Mouse (Mus musculus) limb, embryonic 12.5 days (tissue): Measurements from ENCODE around the gene Arhgef10l. TPM values are rescaled to one million over a fixed set of nuclear protein-coding genes. Genes with fewer than 3 reads are reported as not detected.
"Not testable (repeated sequence)": the region's sequence is repeated elsewhere in the genome, so short reads cannot be mapped to it uniquely, and the experiment has no call there.

ENCODE experiments used
- ATAC-seq: fragments of 200-750 bp; cut with Nextera tagmentation; 2 replicates; pipeline ENCODE4 v1.8.0; 2017; ENCODE audit warnings: low read depth, moderate TSS enrichment; ENCODE audit not compliant: insufficient number of reproducible peaks, insufficient read depth, low FRiP score, low TSS enrichment
- H3K27ac ChIP-seq: fragments of 300-500 bp; sonication (generic); 2 replicates; pipeline ENCODE4 v1.5.1; 2016; ENCODE audit warnings: mild to moderate bottlenecking, moderate library complexity
- H3K27me3 ChIP-seq: fragments of 300-500 bp; sonication (generic); 2 replicates; pipeline ENCODE4 v1.6.1; 2016; ENCODE audit warnings: mild to moderate bottlenecking, moderate library complexity
- H3K36me3 ChIP-seq: fragments of 300-500 bp; sonication (generic); 2 replicates; pipeline ENCODE4 v1.6.1; 2016; ENCODE audit warnings: mild to moderate bottlenecking, moderate library complexity
- H3K4me1 ChIP-seq: fragments of 300-500 bp; sonication (generic); replicated peaks from 2 replicates; pipeline ENCODE4 v1.6.1; 2016
- H3K4me2 ChIP-seq: fragments of 300-500 bp; sonication (generic); 2 replicates; pipeline ENCODE4 v1.6.1; 2016; ENCODE audit warnings: mild to moderate bottlenecking, moderate library complexity
- H3K4me3 ChIP-seq: fragments of 300-500 bp; sonication (generic); replicated peaks from 2 replicates; pipeline ENCODE4 v1.5.1; 2016; ENCODE audit warnings: mild to moderate bottlenecking
- H3K9ac ChIP-seq: fragments of 300-500 bp; sonication (generic); replicated peaks from 2 replicates; pipeline ENCODE4 v1.6.1; 2016; ENCODE audit warnings: mild to moderate bottlenecking, moderate library complexity
- H3K9me3 ChIP-seq: fragments of 300-500 bp; sonication (generic); 2 replicates; pipeline ENCODE4 v1.6.1; 2016; ENCODE audit warnings: mild to moderate bottlenecking, moderate library complexity
- WGBS: fragments of 180-500 bp; shearing (Covaris S2); methylation state at CpG from one replicate; pipeline ENCODE4 v1.1.7; 2016; 5-methylcytosine and 5-hydroxymethylcytosine counted together
- polyA plus RNA-seq: library from polyadenylated mRNA; unstranded; fragments of >200 nt; fragmentation: Nextera tagmentation; extraction: Ambion mirVana; gene quantifications from 2 replicates; pipeline ENCODE4 v1.2.1, GENCODE M21; 2016

Gene Arhgef10l
- polyA plus RNA-seq, 1 experiment from 2014 or later = 20.0 TPM

DNA sequence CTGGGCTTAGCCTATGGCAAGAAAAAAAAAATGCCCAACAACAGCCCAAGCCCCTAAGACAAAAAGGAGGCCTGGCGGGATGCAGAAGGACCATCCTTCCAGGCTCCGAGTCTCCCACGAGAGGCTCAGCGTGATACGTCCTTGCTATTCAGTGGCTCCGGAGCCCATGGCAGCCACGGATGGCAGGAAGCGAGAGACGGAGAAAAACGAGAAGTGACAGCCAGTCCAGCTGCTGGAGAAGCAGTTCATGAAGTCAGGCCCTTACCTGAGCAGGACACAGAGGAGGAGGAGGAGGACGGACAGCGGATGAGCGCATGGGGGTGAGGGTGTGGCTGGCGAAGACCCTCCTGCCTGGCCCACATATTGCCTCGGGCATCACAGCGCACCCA is 84.5 kb downstream of the Arhgef10l start:
- H3K4me1 ChIP-seq = no peaks in the 10 kb centered on the region
- H3K4me2 ChIP-seq = no peak overlapping the region
- peaks cover 79% of the 10 kb centered on the region for H3K36me3 ChIP-seq
- no peaks in the 10 kb centered on the region for H3K27me3 ChIP-seq
- no peak overlapping the region for H3K4me3 ChIP-seq
- WGBS = 89% methylated on average over 16 of the region's 16 CpGs
- ATAC-seq = no peak
- H3K27ac ChIP-seq = no peak overlapping the region
- H3K9ac ChIP-seq = no peak overlapping the region
- H3K9me3 ChIP-seq = no peaks in the 10 kb centered on the region

DNA sequence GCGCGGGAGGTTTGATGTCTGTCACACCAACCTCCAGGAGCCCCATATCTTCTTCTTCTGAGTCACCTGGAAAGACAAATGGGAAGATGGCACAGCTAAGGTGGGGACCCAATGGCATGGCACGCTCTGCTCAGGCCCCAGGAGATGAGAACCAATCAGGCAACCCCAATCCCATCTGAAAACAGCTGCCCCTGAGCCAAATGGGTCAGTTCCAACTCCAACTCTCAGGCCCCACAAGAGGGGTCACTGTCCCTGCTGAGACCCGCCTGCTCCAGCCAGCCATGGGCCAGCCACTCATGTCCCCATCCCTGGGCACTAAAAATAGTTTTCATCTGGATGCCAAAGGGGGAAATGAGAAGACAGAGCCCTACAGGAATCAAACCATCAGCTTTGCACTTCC is 84.9 kb downstream of the Arhgef10l start:
- no peak for ATAC-seq
- no peaks in the 10 kb centered on the region for H3K4me1 ChIP-seq
- H3K4me3 ChIP-seq = no peak overlapping the region
- H3K4me2 ChIP-seq = no peak overlapping the region
- H3K36me3 ChIP-seq = peaks cover 84% of the 10 kb centered on the region
- no peaks in the 10 kb centered on the region for H3K27me3 ChIP-seq
- no peak overlapping the region for H3K9ac ChIP-seq
- H3K9me3 ChIP-seq = no peaks in the 10 kb centered on the region
- WGBS = 89% methylated on average over 4 of the region's 4 CpGs
- H3K27ac ChIP-seq = no peak overlapping the region

DNA sequence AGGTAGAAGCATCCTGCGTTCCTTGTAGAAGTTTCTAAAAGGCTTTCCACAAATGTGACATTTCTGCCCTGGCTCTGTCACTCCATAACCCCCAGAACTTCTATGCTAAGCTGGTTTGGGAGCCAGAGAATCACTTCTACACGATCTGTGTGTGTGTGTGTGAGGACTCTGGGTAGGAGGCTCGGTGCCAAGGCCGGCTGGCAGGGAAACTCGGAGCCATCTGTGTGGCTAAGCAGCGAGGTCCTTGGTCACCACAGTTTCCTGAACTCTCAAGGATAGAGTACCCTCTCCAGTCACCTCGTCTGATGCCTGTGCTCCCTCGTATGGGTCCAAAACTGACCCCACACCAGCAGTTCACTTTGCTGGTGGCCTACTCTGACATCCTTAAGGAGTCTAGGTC is 86.2 kb downstream of the Arhgef10l start:
- H3K9ac ChIP-seq = no peak overlapping the region
- H3K4me2 ChIP-seq = no peak overlapping the region
- no peaks in the 10 kb centered on the region for H3K9me3 ChIP-seq
- H3K27ac ChIP-seq = no peak overlapping the region
- no peak overlapping the region for H3K4me3 ChIP-seq
- peaks cover 93% of the 10 kb centered on the region for H3K36me3 ChIP-seq
- 91% methylated on average over 8 of the region's 8 CpGs for WGBS
- no peak for ATAC-seq
- H3K27me3 ChIP-seq = no peaks in the 10 kb centered on the region
- H3K4me1 ChIP-seq = no peaks in the 10 kb centered on the region

GRCm38 (mm10) chr4:140579149-140579548 is 86.7 kb downstream of the Arhgef10l start:
- ATAC-seq = no peak
- Histone ChIP-seq H3K36me3 (peaks cover 94% of the 10 kb centered on the region), H3K9me3 (no peaks in the 10 kb centered on the region), H3K27me3 (no peaks in the 10 kb centered on the region), H3K4me1 (no peaks in the 10 kb centered on the region), H3K4me3 (no peak overlapping the region), H3K4me2 (no peak overlapping the region), H3K27ac (no peak overlapping the region), H3K9ac (no peak overlapping the region)
- WGBS = 97% methylated on average over 13 of the region's 13 CpGs

- H3K4me1 ChIP-seq = no peaks in the 10 kb centered on the region
- 97% methylated on average over 16 of the region's 16 CpGs for WGBS
- H3K9me3 ChIP-seq = no peaks in the 10 kb centered on the region
- no peaks in the 10 kb centered on the region for H3K27me3 ChIP-seq
- no peak overlapping the region for H3K4me3 ChIP-seq
- no peak overlapping the region for H3K27ac ChIP-seq
- H3K9ac ChIP-seq = no peak overlapping the region
- ATAC-seq = no peak
- H3K4me2 ChIP-seq = no peak overlapping the region
- peaks cover 100% of the 10 kb centered on the region for H3K36me3 ChIP-seq
These were observed 89.2 kb downstream of the Arhgef10l start for GRCm38 (mm10) chr4:140576628-140577027.

- not testable (repeated sequence) for H3K4me3 ChIP-seq, H3K4me1 ChIP-seq, H3K9ac ChIP-seq, H3K27ac ChIP-seq, H3K9me3 ChIP-seq, H3K27me3 ChIP-seq, H3K4me2 ChIP-seq, ATAC-seq
- peaks cover 100% of the 10 kb centered on the region for H3K36me3 ChIP-seq
- 93% methylated on average over 7 of the region's 7 CpGs for WGBS
These were observed 90.9 kb downstream of the Arhgef10l start for GRCm38 (mm10) chr4:140574863-140575262.

DNA sequence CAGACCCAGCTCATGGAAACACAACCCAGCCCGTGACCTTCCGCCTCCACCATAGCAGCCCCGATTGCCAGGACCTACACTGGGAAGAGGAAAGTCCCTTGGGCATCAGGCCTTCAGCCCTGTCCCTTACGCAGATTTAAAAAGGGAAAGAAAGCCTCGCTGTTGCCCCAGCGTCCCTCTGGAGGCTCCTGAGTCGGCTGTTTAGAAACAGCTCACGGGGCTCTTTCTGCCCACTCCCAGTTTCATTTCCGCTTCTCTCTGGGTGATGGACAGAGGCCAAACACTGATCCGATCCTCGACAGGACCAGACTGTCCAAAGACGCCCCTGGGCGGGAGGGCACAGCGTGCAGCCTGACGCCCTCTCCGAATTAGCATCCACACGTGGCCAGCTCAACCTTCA is 93.4 kb downstream of the Arhgef10l start:
- H3K4me2 ChIP-seq = no peak overlapping the region
- WGBS = 91% methylated on average over 17 of the region's 17 CpGs
- no peaks in the 10 kb centered on the region for H3K4me1 ChIP-seq
- no peak overlapping the region for H3K4me3 ChIP-seq
- H3K9me3 ChIP-seq = no peaks in the 10 kb centered on the region
- H3K27ac ChIP-seq = no peak overlapping the region
- H3K27me3 ChIP-seq = no peaks in the 10 kb centered on the region
- H3K9ac ChIP-seq = no peak overlapping the region
- H3K36me3 ChIP-seq = peaks cover 100% of the 10 kb centered on the region
- ATAC-seq = no peak

DNA sequence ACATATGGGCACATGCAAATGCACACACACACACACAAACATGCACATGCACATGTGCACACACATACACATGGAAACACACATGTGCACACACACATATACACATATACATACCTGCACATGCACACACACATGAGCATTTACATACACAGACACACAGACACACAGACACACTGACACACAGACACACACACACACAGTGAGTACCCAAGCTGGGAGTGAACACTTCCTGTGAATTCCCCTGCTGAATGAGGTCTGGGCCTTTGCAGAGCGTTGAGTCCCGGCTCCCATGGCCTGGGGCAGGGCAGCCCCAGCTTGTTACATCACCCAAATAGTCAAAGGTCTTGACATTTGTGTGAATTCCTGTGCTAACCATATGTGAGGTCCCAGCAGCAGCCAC is 96.4 kb downstream of the Arhgef10l start:
- WGBS = 70% methylated on average over 2 of the region's 2 CpGs

DNA sequence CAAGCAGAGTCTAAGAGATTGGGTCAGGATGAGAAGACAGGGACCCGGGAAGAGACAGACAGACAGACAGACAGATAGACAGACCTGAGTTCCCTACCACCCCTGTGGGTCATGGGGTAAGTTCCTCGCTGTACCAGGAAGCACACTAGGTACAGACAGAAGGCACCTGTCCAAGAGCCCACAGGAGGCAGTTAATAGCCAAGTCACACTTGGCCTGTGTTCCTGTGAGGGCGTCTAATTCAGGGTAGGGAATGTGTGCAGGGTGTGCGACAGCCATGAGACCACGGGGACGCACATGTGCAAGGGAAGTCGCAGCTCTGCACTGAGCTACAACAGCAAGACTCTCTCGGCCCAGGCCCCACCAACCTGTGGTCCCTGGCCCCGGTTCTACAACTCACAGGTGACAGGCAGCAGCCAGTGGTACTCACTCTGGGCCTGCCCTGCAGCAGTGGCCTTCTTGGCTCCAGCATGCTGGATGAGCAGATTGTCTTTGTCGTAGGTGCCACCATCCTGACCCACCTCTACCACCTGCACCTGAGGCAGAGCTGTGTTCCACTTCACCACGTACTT is 97.8 kb downstream of the Arhgef10l start:
- 92% methylated on average over 11 of the region's 11 CpGs for WGBS

More for the DNA sequence above, 96.4 kb downstream of the Arhgef10l start:
- Histone ChIP-seq H3K4me3 (no peak overlapping the region), H3K27ac (no peak overlapping the region), H3K9ac (no peak overlapping the region), H3K4me2 (no peak overlapping the region), H3K9me3 (no peaks in the 10 kb centered on the region), H3K36me3 (peaks cover 97% of the 10 kb centered on the region), H3K27me3 (no peaks in the 10 kb centered on the region), H3K4me1 (no peaks in the 10 kb centered on the region)
- ATAC-seq = no peak

GRCm38 (mm10) chr4:140566785-140567184 is 99.0 kb downstream of the Arhgef10l start:
- Histone ChIP-seq H3K27ac (no peak overlapping the region), H3K27me3 (no peaks in the 10 kb centered on the region), H3K36me3 (peaks cover 97% of the 10 kb centered on the region), H3K9me3 (peaks cover 8% of the 10 kb centered on the region), H3K4me1 (no peaks in the 10 kb centered on the region), H3K4me3 (no peak overlapping the region), H3K4me2 (no peak overlapping the region), H3K9ac (no peak overlapping the region)
- 93% methylated on average over 14 of the region's 14 CpGs for WGBS
- ATAC-seq = no peak

More for the DNA sequence above, 97.8 kb downstream of the Arhgef10l start:
- H3K9me3 ChIP-seq = no peaks in the 10 kb centered on the region
- H3K4me2 ChIP-seq = no peak overlapping the region
- H3K27me3 ChIP-seq = no peaks in the 10 kb centered on the region
- H3K4me1 ChIP-seq = no peaks in the 10 kb centered on the region
- ATAC-seq = no peak
- no peak overlapping the region for H3K9ac ChIP-seq
- peaks cover 97% of the 10 kb centered on the region for H3K36me3 ChIP-seq
- H3K27ac ChIP-seq = no peak overlapping the region
- no peak overlapping the region for H3K4me3 ChIP-seq

DNA sequence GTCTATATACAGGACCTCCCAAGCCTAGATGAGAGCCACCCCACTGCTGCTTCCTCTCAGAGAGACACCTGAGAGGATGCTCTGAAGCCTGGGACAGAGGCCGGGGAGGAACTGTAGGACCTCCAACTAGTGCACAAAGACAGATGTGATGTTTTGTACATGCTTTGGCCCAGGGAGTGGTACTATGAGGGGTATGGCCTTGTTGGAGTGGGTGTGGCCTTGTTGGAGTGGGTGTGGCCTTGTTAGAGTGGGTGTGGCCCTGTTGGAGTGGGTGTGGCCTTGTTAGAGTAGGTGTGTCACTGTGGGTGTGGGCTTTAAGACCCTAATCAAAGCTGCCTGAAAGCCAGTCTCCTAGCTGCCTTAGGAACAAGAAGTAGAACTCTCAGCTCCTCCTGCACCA is 101.4 kb downstream of the Arhgef10l start:
- 91% methylated on average over 1 of the region's 1 CpGs for WGBS
- peaks cover 13% of the 10 kb centered on the region for H3K9me3 ChIP-seq
- H3K27ac ChIP-seq, H3K4me3 ChIP-seq, H3K4me2 ChIP-seq, H3K9ac ChIP-seq, ATAC-seq, H3K4me1 ChIP-seq, H3K27me3 ChIP-seq: not testable (repeated sequence)
- peaks cover 97% of the 10 kb centered on the region for H3K36me3 ChIP-seq

DNA sequence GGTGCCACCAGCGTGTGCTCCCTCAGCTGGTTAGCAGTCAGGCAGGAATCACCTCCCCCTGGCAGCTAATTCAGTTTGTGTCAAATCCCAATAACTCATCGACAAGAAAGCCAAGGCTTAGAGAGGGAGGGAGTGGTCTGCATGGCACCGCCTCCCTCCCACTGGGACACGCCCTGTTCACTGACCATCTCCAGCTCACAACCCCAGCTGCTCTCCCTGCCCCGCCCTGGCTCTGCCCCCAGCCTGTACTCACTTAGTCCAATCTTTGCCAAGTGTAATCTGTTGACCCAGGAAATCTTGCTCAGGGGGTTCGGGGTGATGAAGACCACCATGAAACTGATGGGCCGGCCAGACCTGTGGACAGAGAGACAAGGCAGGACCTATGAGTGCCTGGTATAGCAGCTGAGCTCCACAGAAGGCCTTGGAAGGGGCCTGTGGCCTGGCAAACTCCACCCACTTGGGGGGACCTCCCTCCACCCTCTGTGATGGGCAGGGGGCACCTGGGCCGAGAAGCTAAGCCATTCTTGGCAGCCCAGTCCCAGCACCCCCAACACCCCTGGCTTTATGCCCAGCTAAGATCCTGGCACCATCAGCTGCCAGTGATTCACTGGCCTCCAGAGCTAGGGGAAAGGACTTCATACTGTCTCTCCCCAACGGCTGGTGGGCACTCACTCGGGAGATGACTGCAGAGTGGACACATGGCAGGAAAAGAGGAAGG is 103.2 kb downstream of the Arhgef10l start:
- Histone ChIP-seq H3K27ac (no peak overlapping the region), H3K4me3 (no peak overlapping the region), H3K9ac (no peak overlapping the region), H3K36me3 (peaks cover 95% of the 10 kb centered on the region), H3K4me2 (no peak overlapping the region), H3K27me3 (no peaks in the 10 kb centered on the region), H3K4me1 (no peaks in the 10 kb centered on the region), H3K9me3 (peaks cover 13% of the 10 kb centered on the region)
- ATAC-seq = no peak
- 77% methylated on average over 10 of the region's 10 CpGs for WGBS
